Mouse (Mus musculus) kidney, adult 11 months (tissue): Measurements from ENCODE around the gene Fthl17a.

Source experiments
- DNase-seq: peaks from one replicate; pipeline ENCODE4 v3.0.0; 2022

The Fthl17a gene

GRCm38 (mm10) chrX:85249379-85249778 lies at the start of gene Fthl17a:
Gene Fthl17a (plus strand): TSS chrX:85249679.
- DNase-seq: no peak

DNA sequence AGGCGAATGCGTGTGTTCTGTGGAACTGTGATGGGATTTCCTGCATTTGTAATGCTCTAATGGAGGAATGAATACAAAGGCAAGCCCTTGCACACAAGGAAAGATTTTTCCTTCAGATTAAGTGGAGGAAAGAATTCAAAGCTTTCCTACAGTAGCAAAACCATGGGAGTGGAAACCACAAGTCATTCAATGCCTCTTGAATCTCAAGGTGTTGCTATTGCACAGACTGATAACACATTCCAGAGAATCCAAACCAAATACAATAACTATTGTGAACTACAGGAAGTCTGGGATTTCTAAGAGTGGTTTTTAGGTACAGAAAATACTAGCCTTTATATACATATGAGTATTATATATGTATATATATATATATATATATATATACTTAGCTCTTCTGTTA lies 42.5 kb upstream of the Fthl17a start:
- DNase-seq: no peak

- no peak for DNase-seq
These were observed 22.6 kb upstream of the Fthl17a start for GRCm38 (mm10) chrX:85226883-85227282.

DNA sequence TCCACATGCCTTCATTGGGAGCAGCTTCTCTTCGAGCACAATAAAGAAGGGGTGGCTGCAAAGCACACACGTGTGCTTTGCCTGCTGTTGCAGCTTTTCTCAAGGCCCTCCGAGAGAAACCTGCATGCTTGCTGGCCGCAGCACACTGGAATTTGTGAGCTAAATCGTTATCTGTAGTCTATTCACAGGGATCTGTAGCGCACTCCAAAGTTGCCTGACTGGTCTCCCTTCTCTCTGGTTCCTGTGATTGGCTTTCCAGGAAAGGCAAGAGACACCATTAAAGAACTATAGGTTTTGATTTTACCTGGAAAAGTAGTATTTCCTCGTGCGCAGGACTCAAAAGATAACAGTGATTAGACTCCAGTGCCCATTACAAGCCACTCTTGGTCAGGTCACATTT lies 22.3 kb downstream of the Fthl17a start:
- DNase-seq: no peak

DNA sequence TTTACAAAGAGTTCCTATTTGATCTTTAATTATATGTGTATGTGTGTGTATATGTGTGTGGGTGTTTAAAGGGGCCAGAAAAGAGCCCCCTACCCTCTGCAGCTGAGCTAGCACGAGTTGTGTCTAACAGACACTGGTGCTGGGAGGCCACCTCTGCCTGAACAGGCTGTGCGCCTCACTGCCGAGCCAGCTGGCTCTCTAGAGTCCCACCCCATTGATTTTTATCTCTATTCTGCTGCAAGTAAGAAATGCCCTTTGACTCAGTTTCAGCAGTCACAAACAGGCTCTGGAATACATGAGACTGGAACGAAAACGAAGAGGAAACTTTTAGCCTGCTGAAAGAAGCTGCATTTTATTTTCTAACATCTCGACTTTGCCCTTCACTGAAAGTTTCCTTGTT lies 22.8 kb downstream of the Fthl17a start:
- DNase-seq: no peak

GRCm38 (mm10) chrX:85289846-85290245 lies 40.4 kb downstream of the Fthl17a start:
- DNase-seq: no peak

GRCm38 (mm10) chrX:85292781-85293180 lies 43.3 kb downstream of the Fthl17a start:
- no peak for DNase-seq

GRCm38 (mm10) chrX:85294001-85294400 lies 44.5 kb downstream of the Fthl17a start:
- DNase-seq: no peak

- DNase-seq: no peak
These were observed 55.2 kb downstream of the Fthl17a start for GRCm38 (mm10) chrX:85304674-85305073.

DNA sequence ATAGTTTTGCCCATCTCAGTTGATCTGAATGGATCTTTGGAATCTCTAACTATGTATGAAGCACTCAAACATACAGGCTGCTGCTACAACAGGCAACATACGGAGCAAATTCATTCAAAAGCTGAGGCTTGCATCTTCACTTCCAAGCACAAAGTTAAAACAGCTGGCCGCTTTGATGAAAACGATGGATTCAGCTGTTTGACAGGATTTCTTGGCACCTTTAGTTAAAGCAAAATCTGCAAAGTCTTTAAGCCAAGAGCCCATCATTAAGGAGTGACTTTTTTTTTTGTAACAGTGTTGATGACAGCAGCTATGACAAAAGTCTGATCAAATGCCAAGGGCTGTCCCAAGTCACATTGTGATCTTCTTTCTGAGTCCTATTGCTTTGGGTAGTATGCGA lies 69.1 kb downstream of the Fthl17a start:
- DNase-seq: no peak

- DNase-seq: no peak
These were observed 69.7 kb downstream of the Fthl17a start for GRCm38 (mm10) chrX:85319193-85319592.
